Mouse (Mus musculus) neural tube, embryonic 15.5 days (tissue): ENCODE data around the gene Ror1. TPM values are rescaled to one million over a fixed set of nuclear protein-coding genes. Genes with fewer than 3 reads are reported as not detected.

ENCODE experiments used
- ATAC-seq: fragments of 200-750 bp; cut with Nextera tagmentation; 2 replicates; pipeline ENCODE4 v1.8.0; 2017; ENCODE audit warnings: mild to moderate bottlenecking, moderate TSS enrichment, moderate library complexity; ENCODE audit not compliant: low FRiP score
- H3K27ac ChIP-seq: fragments of 300-500 bp; sonication (generic); replicated peaks from 2 replicates; pipeline ENCODE4 v1.5.1; 2015; ENCODE audit warnings: mild to moderate bottlenecking, inconsistent platforms
- H3K27me3 ChIP-seq: fragments of 300-500 bp; sonication (generic); replicated peaks from 2 replicates; pipeline ENCODE4 v1.6.1; 2015; ENCODE audit warnings: inconsistent platforms
- H3K36me3 ChIP-seq: fragments of 300-500 bp; sonication (generic); 2 replicates; pipeline ENCODE4 v1.6.1; 2015; ENCODE audit warnings: inconsistent platforms
- H3K4me1 ChIP-seq: fragments of 300-500 bp; sonication (generic); 2 replicates; pipeline ENCODE4 v1.6.1; 2015; ENCODE audit warnings: inconsistent platforms
- H3K4me2 ChIP-seq: fragments of 300-500 bp; sonication (generic); 2 replicates; pipeline ENCODE4 v1.6.1; 2015; ENCODE audit warnings: inconsistent platforms, mild to moderate bottlenecking, moderate library complexity
- H3K4me3 ChIP-seq: fragments of 300-500 bp; sonication (generic); replicated peaks from 2 replicates; pipeline ENCODE4 v1.5.1; 2015; ENCODE audit warnings: mild to moderate bottlenecking, inconsistent platforms
- H3K9ac ChIP-seq: fragments of 300-500 bp; sonication (generic); replicated peaks from 2 replicates; pipeline ENCODE4 v1.6.1; 2015; ENCODE audit warnings: mild to moderate bottlenecking, inconsistent platforms
- H3K9me3 ChIP-seq: fragments of 300-500 bp; sonication (generic); replicated peaks from 2 replicates; pipeline ENCODE4 v1.6.1; 2016; ENCODE audit warnings: inconsistent platforms
- WGBS: fragments of 180-500 bp; shearing (Covaris S2); methylation state at CpG from one replicate; pipeline ENCODE4 v1.1.7; 2015; ENCODE audit warnings: mixed read lengths; 5-methylcytosine and 5-hydroxymethylcytosine counted together
- polyA plus RNA-seq: library from polyadenylated mRNA; unstranded; fragments of >200 nt; fragmentation: Nextera tagmentation; extraction: Ambion mirVana; gene quantifications from 2 replicates; pipeline ENCODE4 v1.2.1, GENCODE M21; 2015

The Ror1 gene
- 1.2 and 2.5 TPM in 2 replicates for polyA plus RNA-seq

DNA sequence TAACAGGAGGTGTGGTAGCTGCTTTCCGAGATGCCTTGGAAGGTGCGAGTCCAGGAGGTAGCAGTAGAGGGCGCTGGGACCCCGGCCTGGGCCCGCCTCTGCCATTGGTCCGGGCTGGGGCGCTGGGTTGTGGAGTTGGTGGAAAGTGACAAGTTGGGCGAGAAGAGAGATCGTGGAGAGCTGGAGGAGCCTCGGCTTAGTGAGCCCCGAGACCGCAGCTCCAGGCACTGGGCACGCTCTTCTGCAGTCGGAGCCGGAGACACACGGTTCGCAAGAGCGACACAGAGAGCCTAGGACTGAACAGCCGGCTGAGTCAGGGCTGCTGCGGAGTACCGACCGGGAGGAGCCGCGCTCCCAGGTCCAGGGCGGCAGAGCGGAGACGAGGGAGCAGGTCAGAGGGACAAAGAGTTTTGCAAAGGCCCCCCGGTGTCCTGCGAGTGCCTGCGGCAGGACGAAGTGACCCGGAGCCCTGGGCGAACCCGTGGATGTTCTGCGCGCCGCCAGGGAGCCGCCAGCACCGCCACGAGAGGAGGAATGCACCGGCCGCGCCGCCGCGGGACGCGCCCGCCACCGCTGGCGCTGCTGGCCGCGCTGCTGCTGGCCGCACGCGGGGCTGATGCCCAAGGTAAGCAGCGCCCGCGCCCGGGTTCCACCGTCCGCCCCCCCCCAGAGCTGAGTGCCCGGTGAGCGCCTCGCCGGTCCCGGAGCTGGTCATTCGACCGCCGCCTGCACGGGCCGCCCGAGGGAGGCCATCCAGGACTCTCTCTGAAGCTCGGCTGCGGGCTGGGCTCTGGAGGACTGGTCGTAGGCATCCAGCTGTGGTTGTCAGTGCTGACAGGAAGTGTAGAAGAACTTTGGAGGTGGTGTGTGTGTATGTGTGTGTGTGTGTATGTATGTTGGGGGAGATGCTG is at the start of gene Ror1:
Ror1 (plus strand) TSS at position 107 of the 911 bp plus-strand sequence.
- H3K9ac ChIP-seq = peak within 1 kb of the TSS; percentile 44
- H3K36me3 ChIP-seq = no peaks in the 10 kb centered on the region
- peak; percentile 95 for ATAC-seq
- peak within 1 kb of the TSS; percentile 65; the same call in 1 of the 2 replicates for H3K27ac ChIP-seq
- H3K4me2 ChIP-seq = peak within 1 kb of the TSS; percentile 91
- H3K27me3 ChIP-seq = 0 out of 2 replicates have a peak, but pooled peaks cover 8% of the 10 kb centered on the region
- no peaks in the 10 kb centered on the region for H3K9me3 ChIP-seq
- WGBS = under 1% methylated on average over 74 of the region's 76 CpGs
- H3K4me1 ChIP-seq = peaks cover 22% of the 10 kb centered on the region
- peak within 1 kb of the TSS; percentile 64 for H3K4me3 ChIP-seq

DNA sequence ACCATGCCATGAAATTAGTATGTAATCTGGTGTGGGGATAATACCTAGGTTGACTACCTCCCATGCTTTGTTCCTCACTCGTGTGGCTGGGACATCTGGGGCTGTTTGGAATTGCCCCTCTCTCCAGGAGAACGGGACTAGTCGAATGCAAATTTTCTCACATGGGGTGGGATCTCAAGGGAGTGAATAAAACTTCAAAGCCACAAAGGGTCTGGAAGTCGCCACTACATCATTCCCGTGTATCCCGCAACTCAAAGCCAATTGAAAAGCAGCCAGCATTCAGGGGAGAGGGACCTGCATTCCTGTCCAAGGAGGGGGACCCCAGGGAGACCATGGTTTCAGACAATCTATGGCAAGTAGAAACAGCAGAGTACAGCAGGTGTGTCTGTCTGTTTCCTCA is 48.5 kb upstream of the Ror1 start:
- 15% methylated on average over 6 of the region's 6 CpGs for WGBS
- no peak for ATAC-seq

DNA sequence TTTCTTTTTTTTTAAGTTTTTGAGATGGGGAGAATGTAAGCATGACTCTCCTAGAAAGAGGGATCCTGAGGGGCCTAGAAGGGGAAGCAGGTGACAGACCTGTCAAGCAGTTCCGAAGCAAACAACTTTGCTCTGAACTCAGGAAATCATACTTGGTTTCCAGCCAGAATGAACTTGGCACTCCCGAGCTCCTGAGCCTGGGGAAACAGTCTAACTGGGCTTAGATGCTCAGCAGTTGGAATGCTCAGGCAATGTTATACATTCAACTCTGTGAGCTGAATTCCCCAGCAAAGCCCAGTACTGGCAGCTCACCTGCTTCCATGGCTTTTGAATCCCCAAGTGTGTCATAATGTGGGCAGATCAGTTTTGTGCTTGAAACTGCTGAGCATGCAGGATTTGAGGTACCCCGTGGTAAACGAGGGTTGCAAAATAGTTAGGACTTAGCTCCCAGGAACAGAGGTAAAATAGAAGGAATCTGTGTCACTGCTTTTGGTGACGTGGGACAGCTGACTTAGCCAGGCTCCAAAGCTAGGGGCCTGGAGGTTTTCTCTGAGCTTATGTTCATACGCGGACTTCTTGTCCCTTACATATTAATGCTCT is 47.1 kb upstream of the Ror1 start:
- Histone ChIP-seq H3K4me3 (no peak overlapping the region), H3K9ac (no peak overlapping the region), H3K4me1 (peaks cover 3% of the 10 kb centered on the region; the same call in 1 of the 2 replicates), H3K27me3 (no peaks in the 10 kb centered on the region), H3K36me3 (no peaks in the 10 kb centered on the region), H3K9me3 (no peaks in the 10 kb centered on the region), H3K27ac (no peak overlapping the region), H3K4me2 (no peak overlapping the region)
- ATAC-seq = no peak
- 73% methylated on average over 7 of the region's 7 CpGs for WGBS

More for the DNA sequence above, 48.5 kb upstream of the Ror1 start:
- Histone ChIP-seq H3K4me1 (peaks cover 3% of the 10 kb centered on the region; the same call in 1 of the 2 replicates), H3K27ac (no peak overlapping the region), H3K36me3 (no peaks in the 10 kb centered on the region), H3K9ac (no peak overlapping the region), H3K9me3 (no peaks in the 10 kb centered on the region), H3K27me3 (no peaks in the 10 kb centered on the region), H3K4me2 (no peak overlapping the region), H3K4me3 (no peak overlapping the region)

DNA sequence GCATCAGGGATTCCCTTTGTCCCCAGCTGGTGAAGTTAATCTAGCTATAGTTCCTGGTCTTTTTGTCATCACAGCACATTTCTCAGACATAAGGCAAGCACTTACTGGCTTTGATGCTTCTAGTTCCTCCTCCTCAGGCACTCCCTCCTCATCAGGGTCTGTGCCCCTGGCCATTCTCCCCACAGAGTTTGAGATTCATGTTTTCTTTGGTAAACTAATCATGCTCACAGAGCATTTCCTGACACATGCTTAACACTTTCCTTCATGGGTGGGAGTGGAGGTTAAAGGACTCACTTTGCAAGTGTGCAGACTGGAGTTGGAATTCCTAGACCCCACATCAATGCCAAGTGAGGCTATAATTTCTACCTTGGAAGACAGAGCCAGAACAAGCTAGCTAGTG is 43.8 kb upstream of the Ror1 start:
- Histone ChIP-seq H3K36me3 (no peaks in the 10 kb centered on the region), H3K4me1 (peaks cover 3% of the 10 kb centered on the region; the same call in 1 of the 2 replicates), H3K9me3 (no peaks in the 10 kb centered on the region), H3K27me3 (no peaks in the 10 kb centered on the region), H3K27ac (no peak overlapping the region), H3K9ac (no peak overlapping the region), H3K4me3 (no peak overlapping the region), H3K4me2 (no peak overlapping the region)
- no peak for ATAC-seq

DNA sequence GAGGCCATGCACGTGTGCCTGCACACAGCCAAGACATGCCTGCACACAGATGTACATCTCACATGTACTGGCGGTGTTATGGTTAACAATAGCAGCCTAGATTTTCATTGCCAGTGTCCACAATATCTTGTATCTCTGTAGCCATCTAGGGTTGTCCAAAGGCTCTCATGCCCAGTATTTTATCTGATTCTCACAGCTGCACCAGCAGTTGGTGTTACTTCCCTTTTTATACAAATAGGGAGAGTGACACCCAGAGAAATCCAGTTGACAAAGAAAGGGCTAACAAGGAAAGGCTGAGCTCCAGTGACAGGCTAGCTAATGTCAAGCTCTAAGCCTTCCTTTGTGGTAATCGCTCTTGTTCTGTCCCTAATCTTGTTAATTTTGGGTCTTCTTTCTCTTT is 43.3 kb upstream of the Ror1 start:
- Histone ChIP-seq H3K4me3 (no peak overlapping the region), H3K4me2 (no peak overlapping the region), H3K9me3 (no peaks in the 10 kb centered on the region), H3K9ac (no peak overlapping the region), H3K27ac (no peak overlapping the region), H3K36me3 (no peaks in the 10 kb centered on the region), H3K27me3 (no peaks in the 10 kb centered on the region), H3K4me1 (peaks cover 3% of the 10 kb centered on the region; the same call in 1 of the 2 replicates)
- no peak for ATAC-seq
- 78% methylated on average over 3 of the region's 3 CpGs for WGBS

DNA sequence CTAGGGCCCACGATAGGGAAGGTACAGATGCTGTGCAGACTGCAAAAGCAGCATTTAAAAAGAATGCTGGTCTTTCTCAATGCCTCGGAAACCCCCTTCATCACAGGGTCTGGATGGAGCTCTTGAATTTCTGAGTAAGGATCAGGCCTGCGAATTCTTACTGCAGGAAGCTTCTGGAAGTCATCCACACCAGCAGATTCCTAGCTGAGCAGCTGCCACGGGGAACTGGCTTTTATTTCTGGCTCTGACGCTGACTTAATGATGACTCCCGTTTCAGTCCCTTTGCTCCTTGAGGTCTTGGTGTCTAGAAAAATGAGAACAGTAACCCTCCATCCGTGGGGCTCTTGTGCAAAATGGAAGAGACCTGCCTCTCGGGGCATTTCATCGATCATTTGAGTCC is 39.5 kb upstream of the Ror1 start:
- Histone ChIP-seq H3K36me3 (no peaks in the 10 kb centered on the region), H3K27ac (no peak overlapping the region), H3K9me3 (no peaks in the 10 kb centered on the region), H3K4me3 (no peak overlapping the region), H3K27me3 (no peaks in the 10 kb centered on the region), H3K4me2 (no peak overlapping the region), H3K4me1 (no peaks in the 10 kb centered on the region), H3K9ac (no peak overlapping the region)
- 73% methylated on average over 9 of the region's 9 CpGs for WGBS
- no peak for ATAC-seq

DNA sequence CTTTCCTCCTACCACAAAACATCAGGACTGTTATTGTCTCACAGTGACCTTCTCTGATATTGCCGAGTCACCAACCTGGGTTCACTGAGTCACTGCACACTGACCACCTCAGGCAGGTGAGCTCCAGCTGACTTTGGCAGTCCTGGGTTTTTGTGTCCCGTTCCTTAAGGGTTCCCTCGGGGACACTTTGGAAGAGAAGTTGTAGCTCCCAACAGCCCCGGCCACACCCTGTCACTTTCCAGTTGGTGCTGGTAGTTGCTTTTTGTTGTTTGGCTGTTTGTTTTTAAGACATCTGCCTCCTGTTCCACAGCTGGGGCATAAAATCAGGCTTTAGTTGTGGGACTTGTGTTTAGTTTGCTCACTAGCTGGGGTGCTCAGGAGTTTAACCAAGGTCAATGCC is 39.1 kb upstream of the Ror1 start:
- 77% methylated on average over 4 of the region's 4 CpGs for WGBS
- no peak overlapping the region for H3K4me3 ChIP-seq

DNA sequence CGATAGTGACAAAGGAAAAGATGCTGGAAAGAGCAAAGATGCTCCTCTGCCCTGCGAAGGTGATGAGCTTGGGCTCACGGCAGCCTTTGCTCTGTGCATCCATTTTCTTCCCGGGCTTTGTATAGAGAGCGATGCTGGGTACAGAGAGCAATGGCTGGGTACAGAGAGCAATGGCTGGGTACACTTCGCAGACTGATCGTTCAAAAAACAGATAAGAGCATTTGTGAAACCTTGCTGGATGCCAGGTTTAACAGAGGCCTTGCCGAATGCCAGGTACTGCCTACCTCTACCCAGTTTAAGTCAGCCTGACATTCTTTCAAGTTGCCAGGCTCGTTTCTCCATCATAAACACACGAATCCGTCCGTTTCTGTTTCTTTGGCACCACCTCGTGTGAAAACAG is 38.2 kb upstream of the Ror1 start:
- ATAC-seq = no peak
- Histone ChIP-seq H3K4me2 (no peak overlapping the region), H3K27me3 (no peaks in the 10 kb centered on the region), H3K36me3 (no peaks in the 10 kb centered on the region), H3K9ac (no peak overlapping the region), H3K9me3 (no peaks in the 10 kb centered on the region), H3K4me3 (no peak overlapping the region), H3K27ac (no peak overlapping the region), H3K4me1 (no peaks in the 10 kb centered on the region)
- WGBS = 92% methylated on average over 13 of the region's 13 CpGs

More for the DNA sequence above, 39.1 kb upstream of the Ror1 start:
- Histone ChIP-seq H3K27me3 (no peaks in the 10 kb centered on the region), H3K4me2 (no peak overlapping the region), H3K4me1 (no peaks in the 10 kb centered on the region), H3K36me3 (no peaks in the 10 kb centered on the region), H3K27ac (no peak overlapping the region), H3K9ac (no peak overlapping the region), H3K9me3 (no peaks in the 10 kb centered on the region)
- ATAC-seq = no peak

DNA sequence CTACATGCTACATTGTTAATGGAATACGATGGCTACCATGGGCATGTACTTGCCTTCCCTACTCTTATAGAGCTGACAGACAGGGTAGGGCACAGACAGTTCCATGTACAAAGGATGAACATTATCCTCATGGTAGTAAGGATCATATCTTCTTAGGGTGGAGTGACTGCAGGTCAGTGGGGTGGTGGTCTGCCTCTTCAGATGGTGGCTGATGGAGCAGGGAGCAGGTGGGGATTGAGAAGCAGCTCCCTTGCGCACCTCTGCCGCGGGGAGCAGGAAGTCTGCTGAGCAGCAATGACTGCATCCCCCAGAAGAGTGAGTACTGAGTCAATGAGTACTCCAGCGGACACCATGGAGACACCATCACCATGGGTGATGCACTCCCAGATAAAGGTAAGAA is 37.0 kb upstream of the Ror1 start:
- H3K4me2 ChIP-seq = no peak overlapping the region
- no peaks in the 10 kb centered on the region for H3K27me3 ChIP-seq
- H3K4me3 ChIP-seq = no peak overlapping the region
- WGBS = 96% methylated on average over 5 of the region's 5 CpGs
- no peaks in the 10 kb centered on the region for H3K9me3 ChIP-seq
- ATAC-seq = no peak
- no peak overlapping the region for H3K27ac ChIP-seq
- H3K36me3 ChIP-seq = no peaks in the 10 kb centered on the region
- no peaks in the 10 kb centered on the region for H3K4me1 ChIP-seq
- no peak overlapping the region for H3K9ac ChIP-seq

DNA sequence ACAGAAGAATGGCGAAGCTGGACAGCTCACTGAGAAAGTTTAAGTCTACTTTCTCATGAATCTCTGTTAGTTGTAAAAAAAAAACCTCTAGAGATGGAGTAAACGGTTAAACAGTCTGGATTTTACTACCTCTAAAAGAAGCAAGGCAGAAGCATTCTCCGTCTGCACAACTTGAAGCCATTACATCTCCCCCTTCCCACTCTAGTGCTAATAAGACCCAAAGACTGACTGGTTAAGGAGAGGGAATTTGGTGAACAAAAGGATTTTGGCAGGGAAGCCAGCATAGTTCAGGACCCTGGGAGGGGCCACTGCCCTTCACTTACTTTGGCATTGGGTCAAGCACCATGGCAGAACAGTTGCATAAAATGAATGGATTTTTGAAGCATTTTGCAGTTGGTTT is 35.8 kb upstream of the Ror1 start:
- 48% methylated on average over 3 of the region's 3 CpGs for WGBS
- Histone ChIP-seq H3K4me2 (no peak overlapping the region), H3K9me3 (no peaks in the 10 kb centered on the region), H3K4me1 (no peaks in the 10 kb centered on the region), H3K36me3 (no peaks in the 10 kb centered on the region), H3K27ac (no peak overlapping the region), H3K4me3 (no peak overlapping the region), H3K9ac (no peak overlapping the region), H3K27me3 (no peaks in the 10 kb centered on the region)
- no peak for ATAC-seq

DNA sequence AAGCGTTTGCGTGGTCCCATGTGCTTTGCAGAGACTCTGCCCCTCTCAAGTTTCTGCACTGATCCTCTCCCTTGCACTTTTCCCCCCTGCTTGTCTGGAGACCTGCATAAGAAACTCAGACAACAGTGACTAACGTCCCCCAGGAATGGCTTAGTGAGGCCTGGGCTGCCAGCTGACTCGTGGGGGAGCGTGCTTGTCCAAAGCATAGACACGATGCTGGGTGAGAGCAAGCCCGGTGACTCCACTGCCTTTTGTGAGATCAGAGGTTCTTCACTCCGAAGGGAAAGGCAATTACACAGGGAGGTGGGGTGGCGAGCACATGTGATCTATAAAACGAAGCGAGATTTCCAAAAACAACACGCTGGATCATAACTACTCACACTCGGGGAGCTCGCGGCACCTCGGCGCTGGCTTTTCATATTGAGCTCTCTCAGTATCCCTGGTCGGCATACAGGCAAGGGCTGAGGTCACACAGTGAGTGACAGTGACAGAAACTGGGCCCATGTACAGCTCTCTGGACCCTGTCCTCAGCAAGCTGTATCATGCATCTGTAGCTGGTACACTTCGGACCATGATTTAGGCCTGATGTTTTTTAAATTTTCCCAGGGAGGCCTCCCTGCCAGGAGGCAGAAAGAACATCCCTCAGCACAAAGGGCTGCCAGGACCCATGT is 34.1 kb upstream of the Ror1 start:
- no peak overlapping the region for H3K4me2 ChIP-seq
- H3K36me3 ChIP-seq = no peaks in the 10 kb centered on the region
- no peak overlapping the region for H3K4me3 ChIP-seq
- no peak overlapping the region for H3K9ac ChIP-seq
- no peak for ATAC-seq
- 74% methylated on average over 19 of the region's 19 CpGs for WGBS
- no peaks in the 10 kb centered on the region for H3K4me1 ChIP-seq
- H3K9me3 ChIP-seq = no peaks in the 10 kb centered on the region
- H3K27me3 ChIP-seq = no peaks in the 10 kb centered on the region
- H3K27ac ChIP-seq = no peak overlapping the region
